Comparison of ENCODE assay signal across 8 mouse cellular contexts in genomic region chr3:79590863-79591792, GRCm38 (mm10). TPM values are rescaled to one million over a fixed set of nuclear protein-coding genes. Genes with fewer than 3 reads are reported as not detected.
DNase-seq lines count a peak whose midpoint lies in the region; ATAC-seq and TF ChIP-seq lines count a peak whose summit lies in the region.

Ppid (plus strand) TSS chr3:79591342.

- peaks cover 8% of the 10 kb centered on the region for H3K4me1 ChIP-seq in embryonic facial prominence, embryonic 12.5 days
- peaks cover 11% of the 10 kb centered on the region; the same call in 1 of the 2 replicates for H3K4me1 ChIP-seq in kidney, adult 2 months (ENCODE audit: control insufficient read depth, insufficient read depth, low read length)
- H3K4me1 ChIP-seq in limb, embryonic 14.5 days (ENCODE audit: control insufficient read depth, insufficient read depth, low read length), result peaks cover 4% of the 10 kb centered on the region; the same call in 1 of the 2 replicates
- H3K4me1 ChIP-seq in midbrain, postnatal 0 days (ENCODE audit: insufficient read depth, low read length), result no peaks in the 10 kb centered on the region

- H3K9ac ChIP-seq in embryonic facial prominence, embryonic 12.5 days, result peak within 1 kb of the TSS; percentile 94
- H3K9ac ChIP-seq in limb, embryonic 14.5 days (ENCODE audit: low read depth, low read length, severe bottlenecking), result peak within 1 kb of the TSS; percentile 89
- H3K9ac ChIP-seq in midbrain, postnatal 0 days (replicated peaks; ENCODE audit: low read length, poor library complexity, severe bottlenecking), result peak within 1 kb of the TSS; percentile 74

- WGBS in embryonic facial prominence, embryonic 12.5 days, result 2% methylated on average over 63 of the region's 63 CpGs
- WGBS in kidney, adult 2 months, result 2% methylated on average over 63 of the region's 63 CpGs
- 4% methylated on average over 53 of the region's 63 CpGs for WGBS in limb, embryonic 14.5 days
- 4% methylated on average over 63 of the region's 63 CpGs for WGBS in midbrain, postnatal 0 days

- H3K4me2 ChIP-seq in embryonic facial prominence, embryonic 12.5 days (replicated peaks), result peak within 1 kb of the TSS; percentile 68
- peak within 1 kb of the TSS; percentile 75 for H3K4me2 ChIP-seq in limb, embryonic 14.5 days (replicated peaks; ENCODE audit: low read depth, low read length, severe bottlenecking)
- peak within 1 kb of the TSS; percentile 78 for H3K4me2 ChIP-seq in midbrain, postnatal 0 days (ENCODE audit: low read depth, low read length, poor library complexity, severe bottlenecking)

- H3K27me3 ChIP-seq in embryonic facial prominence, embryonic 12.5 days, result no peaks in the 10 kb centered on the region
- H3K27me3 ChIP-seq in kidney, adult 2 months (replicated peaks; ENCODE audit: control insufficient read depth, insufficient read depth, low read length), result no peaks in the 10 kb centered on the region
- no peaks in the 10 kb centered on the region for H3K27me3 ChIP-seq in limb, embryonic 14.5 days (ENCODE audit: control insufficient read depth, insufficient read depth, low read length)
- H3K27me3 ChIP-seq in midbrain, postnatal 0 days (ENCODE audit: insufficient read depth, low read length), result no peaks in the 10 kb centered on the region

- peaks cover 18% of the 10 kb centered on the region for H3K36me3 ChIP-seq in embryonic facial prominence, embryonic 12.5 days
- peaks cover 6% of the 10 kb centered on the region for H3K36me3 ChIP-seq in kidney, adult 2 months (ENCODE audit: control insufficient read depth, insufficient read depth, low read length)
- H3K36me3 ChIP-seq in limb, embryonic 14.5 days (ENCODE audit: control insufficient read depth, insufficient read depth, low read length), result peaks cover 26% of the 10 kb centered on the region
- H3K36me3 ChIP-seq in midbrain, postnatal 0 days (ENCODE audit: insufficient read depth, low read length), result peaks cover 11% of the 10 kb centered on the region; the same call in 1 of the 2 replicates

- peak within 1 kb of the TSS; percentile 87 for H3K27ac ChIP-seq in embryonic facial prominence, embryonic 12.5 days
- H3K27ac ChIP-seq in kidney, adult 2 months (ENCODE audit: insufficient read depth, low read depth, low read length), result peak within 1 kb of the TSS; percentile 78
- peak within 1 kb of the TSS; percentile 88 for H3K27ac ChIP-seq in limb, embryonic 14.5 days (replicated peaks; ENCODE audit: low read depth, low read length)
- peak within 1 kb of the TSS; percentile 70; the same call in 1 of the 2 replicates for H3K27ac ChIP-seq in midbrain, postnatal 0 days (ENCODE audit: low read depth, low read length)

- no peaks in the 10 kb centered on the region for H3K9me3 ChIP-seq in embryonic facial prominence, embryonic 12.5 days
- H3K9me3 ChIP-seq in limb, embryonic 14.5 days (ENCODE audit: control insufficient read depth, low read length), result no peaks in the 10 kb centered on the region
- H3K9me3 ChIP-seq in midbrain, postnatal 0 days (ENCODE audit: low read length), result no peaks in the 10 kb centered on the region

- no peak for TF ChIP-seq CTCF in kidney, adult 2 months (conservative IDR thresholded peaks at IDR 0.05; ENCODE audit: insufficient read depth, insufficient read length, low read depth, low read length)
- TF ChIP-seq CTCF in midbrain, postnatal 0 days (IDR thresholded peaks at IDR 0.05), result peak; percentile 26

- DNase-seq in 3134 (ENCODE audit: extremely low read depth, insufficient read length, low spot score), result peak; percentile 82
- DNase-seq in adrenal gland, postnatal 25 days, result peak; percentile 78
- DNase-seq in heart, adult 18-20 months, result peak; percentile 83 to 86
- peak; percentile 86 for DNase-seq in kidney, adult 2 months
- peak; percentile 91 for DNase-seq in limb, embryonic 14.5 days (ENCODE audit: low spot score)
- DNase-seq in midbrain, postnatal 0 days (ENCODE audit: low spot score), result peak; percentile 93
- DNase-seq in spleen, postnatal 36 days (ENCODE audit: low spot score in 2 of 2), result peak; percentile 76 to 77

- ATAC-seq in embryonic facial prominence, embryonic 12.5 days (ENCODE audit: insufficient number of reproducible peaks, insufficient read depth, low FRiP score, low TSS enrichment), result peak; percentile 82
- ATAC-seq in limb, embryonic 14.5 days (ENCODE audit: low FRiP score, low read depth), result peak; percentile 90
- peak; percentile 87 for ATAC-seq in midbrain, postnatal 0 days (ENCODE audit: low FRiP score)

- H3K4me3 ChIP-seq in embryonic facial prominence, embryonic 12.5 days, result peak within 1 kb of the TSS; percentile 85
- H3K4me3 ChIP-seq in kidney, adult 2 months (ENCODE audit: insufficient read depth, low read depth, low read length), result peak within 1 kb of the TSS; percentile 99
- peak within 1 kb of the TSS; percentile 91 for H3K4me3 ChIP-seq in limb, embryonic 14.5 days (replicated peaks; ENCODE audit: low read length)
- peak within 1 kb of the TSS; percentile 85 for H3K4me3 ChIP-seq in midbrain, postnatal 0 days (ENCODE audit: low read depth, low read length)

- TF ChIP-seq POLR2A in kidney, adult 2 months (IDR thresholded peaks at IDR 0.05; ENCODE audit: low read depth, low read length), result peak; percentile 73
- 0 out of 2 replicates have a peak, but pooled peaks have one; percentile 43 for TF ChIP-seq POLR2A in limb, embryonic 14.5 days (IDR thresholded peaks at IDR 0.05; ENCODE audit: borderline replicate concordance, extremely low read depth, insufficient read depth, insufficient read length)

RNA-seq across cellular contexts. Expression of gene Ppid, which starts in this region (rescaled TPM):
- total RNA-seq in adrenal gland, postnatal 25 days (2021), result 55.7 and 62.3 TPM in 2 replicates
- polyA plus RNA-seq in embryonic facial prominence, embryonic 12.5 days (2016; fragmentation: Nextera tagmentation; extraction: Ambion mirVana), result 187 and 196 TPM in 2 replicates
- 10 to 100 TPM; 41.9 to 43.6 TPM for total RNA-seq in heart, adult 18-20 months (2021)
- polyA plus RNA-seq in kidney, adult 2 months (2012; rRNA removed), result 6.4 and 9.6 TPM in 2 replicates
- polyA plus RNA-seq in limb, embryonic 14.5 days (2012; rRNA removed), result 77.7 and 117 TPM in 2 replicates
- polyA plus RNA-seq in limb, embryonic 14.5 days (2014; fragmentation: Nextera tagmentation; extraction: Ambion mirVana), result 149 and 160 TPM in 2 replicates
- total RNA-seq in midbrain, postnatal 0 days (2014; rRNA removed), result 67.6 and 68.4 TPM in 2 replicates
- polyA plus RNA-seq in midbrain, postnatal 0 days (2015; fragmentation: Nextera tagmentation; extraction: Ambion mirVana), result 121 and 123 TPM in 2 replicates

Comparison
In these comparisons a context has a peak if more than half of its experiments do, and no peak if none do; other contexts are left out.
1. Peak in every context shown above with its lines: DNase-seq, ATAC-seq, H3K4me3 ChIP-seq and H3K27ac ChIP-seq.